Mouse (Mus musculus) liver, postnatal 0 days (tissue): ENCODE results near the gene St8sia2. TPM values are rescaled to one million over a fixed set of nuclear protein-coding genes. Genes with fewer than 3 reads are reported as not detected.

Source experiments
- ATAC-seq: fragments of 200-750 bp; cut with Nextera tagmentation; 2 replicates; pipeline ENCODE4 v1.8.0; 2017; ENCODE audit warnings: mild to moderate bottlenecking, moderate library complexity
- DNase-seq: peaks from one replicate; pipeline ENCODE4 v3.0.0-alpha.2; 2016
- H3K27ac ChIP-seq: fragments of 300-500 bp; sonication (generic); 2 replicates; pipeline ENCODE4 v1.5.1; 2014; ENCODE audit warnings: antibody characterized with exemption, moderate library complexity, mild to moderate bottlenecking, low read depth
- H3K27me3 ChIP-seq: fragments of 300-500 bp; sonication (generic); 2 replicates; pipeline ENCODE4 v1.6.1; 2014; ENCODE audit warnings: low read length, control low read depth, mixed read lengths; ENCODE audit not compliant: insufficient read depth
- H3K36me3 ChIP-seq: fragments of 300-500 bp; sonication (generic); replicated peaks from 2 replicates; pipeline ENCODE4 v1.6.1; 2014; ENCODE audit warnings: mild to moderate bottlenecking, control low read depth, low read length, moderate library complexity, mixed read lengths; ENCODE audit not compliant: insufficient read depth
- H3K4me1 ChIP-seq: fragments of 300-500 bp; sonication (generic); 2 replicates; pipeline ENCODE4 v1.6.1; 2014; ENCODE audit warnings: antibody characterized with exemption, mild to moderate bottlenecking, control low read depth; ENCODE audit not compliant: insufficient read depth
- H3K4me2 ChIP-seq: fragments of 300-500 bp; sonication (generic); 2 replicates; pipeline ENCODE4 v1.6.1; 2014; ENCODE audit warnings: low read depth, mild to moderate bottlenecking, low read length, moderate library complexity, mixed read lengths
- H3K4me3 ChIP-seq: fragments of 300-500 bp; sonication (generic); 2 replicates; pipeline ENCODE4 v1.5.1; 2014; ENCODE audit warnings: low read depth, low read length
- H3K9ac ChIP-seq: fragments of 300-500 bp; sonication (generic); replicated peaks from 2 replicates; pipeline ENCODE4 v1.6.1; 2014; ENCODE audit warnings: mild to moderate bottlenecking, moderate library complexity
- H3K9me3 ChIP-seq: fragments of 300-500 bp; sonication (generic); 2 replicates; pipeline ENCODE4 v1.6.1; 2016; ENCODE audit warnings: mild to moderate bottlenecking, control low read depth, low read length, mixed read lengths
- CTCF ChIP-seq: sonication (generic); IDR thresholded peaks from 2 replicates; pipeline ENCODE4 v1.5.1; 2016; ENCODE audit warnings: antibody characterized with exemption, low read depth
- EP300 ChIP-seq: IDR thresholded peaks from 2 replicates; pipeline ENCODE4 v1.6.1; 2016; ENCODE audit warnings: antibody characterized with exemption, low read depth, mild to moderate bottlenecking
- WGBS: fragments of 180-500 bp; shearing (Covaris S2); extraction: QIAGEN DNeasy Blood & Tissue Kit; methylation state at CpG from one replicate; pipeline ENCODE4 v1.1.7; 2014; ENCODE audit not compliant: insufficient replicate concordance; 5-methylcytosine and 5-hydroxymethylcytosine counted together
- polyA plus RNA-seq: library from polyadenylated mRNA; unstranded; fragments of >200 nt; fragmentation: Nextera tagmentation; extraction: Ambion mirVana; gene quantifications from 2 replicates; pipeline ENCODE4 v1.2.1, GENCODE M21; 2015

Gene St8sia2
- polyA plus RNA-seq, 1 experiment from 2014 or later = not detected

DNA sequence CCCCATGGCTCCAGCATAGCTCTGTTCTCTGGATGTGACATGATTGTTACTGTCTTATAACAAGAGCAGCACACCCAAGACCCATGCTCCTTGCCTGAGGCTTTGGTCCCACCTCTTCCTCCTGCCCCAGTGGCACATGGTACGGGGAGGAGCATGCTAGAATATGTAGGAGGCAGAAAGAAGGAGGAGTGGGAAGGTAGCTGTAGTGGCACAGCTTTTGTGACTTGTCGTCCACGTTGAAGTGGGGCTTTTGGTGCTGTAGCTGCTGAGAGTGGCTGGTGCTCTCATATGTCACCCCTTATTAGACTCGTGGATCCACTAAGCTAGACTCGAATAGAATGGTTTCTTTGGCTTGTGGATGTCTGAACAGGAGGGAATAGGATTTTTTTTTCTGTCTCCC is 121.7 kb downstream of the St8sia2 start:
- ATAC-seq (no peak), DNase-seq (no peak)
- Histone ChIP-seq H3K4me2 (no peak overlapping the region), H3K4me3 (no peak overlapping the region), H3K4me1 (no peaks in the 10 kb centered on the region), H3K36me3 (no peaks in the 10 kb centered on the region), H3K27me3 (no peaks in the 10 kb centered on the region), H3K9me3 (no peaks in the 10 kb centered on the region), H3K27ac (no peak overlapping the region), H3K9ac (no peak overlapping the region)
- WGBS = 67% methylated on average over 5 of the region's 5 CpGs
- no peak for TF ChIP-seq CTCF
- no peak for TF ChIP-seq EP300

DNA sequence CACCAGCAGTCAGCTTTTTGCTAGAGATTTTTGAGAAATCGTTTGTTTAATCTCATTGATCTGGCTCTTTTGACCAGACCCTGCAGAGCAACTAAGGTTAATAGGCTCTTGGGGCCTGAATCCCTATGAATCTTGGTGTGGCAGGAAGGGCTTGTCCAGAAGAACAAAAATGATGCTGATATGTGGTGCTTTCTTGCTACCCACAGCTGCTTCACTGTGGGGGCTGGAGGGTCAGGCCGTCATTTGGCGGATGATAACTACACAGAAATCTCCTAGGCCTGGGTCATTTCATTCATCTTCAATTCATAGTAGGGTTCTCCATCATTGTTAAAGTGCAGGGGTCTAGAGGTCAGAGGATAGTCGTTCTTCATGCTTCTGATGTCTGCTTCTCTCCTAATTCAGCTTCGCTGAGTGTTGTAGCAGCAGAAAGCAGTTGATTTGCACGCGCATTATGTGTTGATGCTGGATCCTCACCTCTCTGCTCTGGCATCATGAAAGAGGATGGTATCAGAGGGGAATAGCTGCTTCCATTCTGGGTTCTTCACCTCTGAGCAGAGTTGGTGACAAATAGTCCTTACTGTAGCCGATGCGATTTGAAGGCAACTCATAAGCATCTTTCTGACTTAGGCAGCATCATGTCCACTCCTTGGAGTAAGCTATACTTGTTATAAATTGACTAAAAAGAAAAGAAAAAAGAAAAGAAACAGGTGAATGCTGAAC is 122.4 kb downstream of the St8sia2 start:
- no peak for TF ChIP-seq CTCF
- no peaks in the 10 kb centered on the region for H3K36me3 ChIP-seq

DNA sequence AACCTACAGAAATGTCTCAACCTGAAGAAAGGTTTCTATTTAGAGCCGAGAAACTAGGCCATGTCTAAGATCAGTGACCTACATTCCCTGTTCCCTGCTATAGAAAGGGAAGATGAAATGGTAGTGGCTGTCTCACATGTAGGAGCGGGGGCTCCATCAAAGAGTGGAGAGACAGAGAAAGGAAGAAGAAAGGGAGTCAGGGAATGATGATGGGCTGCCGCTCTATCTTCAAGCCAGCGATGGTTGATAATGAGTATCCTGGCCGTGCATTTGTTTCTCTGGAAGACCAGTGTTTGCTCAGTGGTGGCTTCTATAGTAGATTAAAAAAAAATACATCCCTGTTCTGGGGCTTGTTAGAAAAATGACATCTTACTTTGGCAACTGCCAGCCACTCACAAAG is 123.0 kb downstream of the St8sia2 start:
- H3K27me3 ChIP-seq = no peaks in the 10 kb centered on the region
- no peak for DNase-seq
- H3K36me3 ChIP-seq = no peaks in the 10 kb centered on the region
- H3K4me2 ChIP-seq = no peak overlapping the region
- no peak overlapping the region for H3K4me3 ChIP-seq
- H3K27ac ChIP-seq = no peak overlapping the region
- no peak for ATAC-seq
- 77% methylated on average over 5 of the region's 5 CpGs for WGBS
- TF ChIP-seq EP300 (no peak), CTCF (no peak)
- H3K4me1 ChIP-seq = no peaks in the 10 kb centered on the region
- no peak overlapping the region for H3K9ac ChIP-seq
- no peaks in the 10 kb centered on the region for H3K9me3 ChIP-seq

More for the DNA sequence above, 122.4 kb downstream of the St8sia2 start:
- Histone ChIP-seq H3K4me3 (no peak overlapping the region), H3K27me3 (no peaks in the 10 kb centered on the region), H3K9ac (no peak overlapping the region), H3K9me3 (no peaks in the 10 kb centered on the region), H3K4me2 (no peak overlapping the region), H3K4me1 (no peaks in the 10 kb centered on the region), H3K27ac (no peak overlapping the region)
- ATAC-seq (no peak), DNase-seq (no peak)
- 77% methylated on average over 9 of the region's 9 CpGs for WGBS
